Mouse (Mus musculus) brain, embryonic 14.5 days (tissue): ENCODE results near the gene Bbs5.

Experiments
- CTCF ChIP-seq: fragments of 200-500 bp; IDR thresholded peaks from 2 replicates; pipeline ENCODE4 v1.5.1; 2012; ENCODE audit warnings: inconsistent platforms, mild to moderate bottlenecking, moderate library complexity, borderline replicate concordance; ENCODE audit not compliant: insufficient read depth, insufficient read length; ENCODE audit errors: extremely low read depth
- POLR2A ChIP-seq: fragments of 200-500 bp; IDR thresholded peaks from 2 replicates; pipeline ENCODE4 v1.6.1; 2012; ENCODE audit warnings: mild to moderate bottlenecking, inconsistent platforms, borderline replicate concordance; ENCODE audit not compliant: poor library complexity, insufficient read depth, insufficient read length, severe bottlenecking; ENCODE audit errors: extremely low read depth

- TF ChIP-seq POLR2A (peak; percentile 21; the same call in 1 of the 2 replicates), CTCF (no peak)
Measured at GRCm38 (mm10) chr2:69646726-69647490, at the start of gene Bbs5.
